Mouse (Mus musculus): ENCODE data around the gene Cldn7.

DNA sequence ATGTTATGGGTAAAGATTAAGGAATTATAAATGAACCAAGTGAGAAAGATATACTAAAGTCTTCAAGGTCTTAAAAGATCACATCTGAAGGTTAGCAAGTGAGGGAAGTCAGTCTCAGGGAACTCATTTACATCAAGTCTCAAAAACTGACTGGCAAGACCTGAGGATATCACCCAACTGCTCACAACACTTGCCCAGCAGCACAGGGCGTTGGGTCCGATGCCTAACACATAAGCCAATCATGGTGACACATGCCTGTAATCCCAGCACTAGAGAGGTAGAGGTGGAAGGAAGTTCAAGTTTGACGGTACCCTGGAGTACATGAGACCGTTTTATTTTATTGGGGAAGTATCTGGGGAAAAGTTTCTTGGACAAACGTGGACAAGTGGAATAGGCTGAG, 46.5 kb upstream of the Cldn7 start:
- TF ChIP-seq CTCF (IDR thresholded peaks at IDR 0.05; ENCODE audit: low read depth, low read length) = no peak
- no peak for TF ChIP-seq EP300 (IDR thresholded peaks at IDR 0.05; ENCODE audit: insufficient read depth, low read depth, low read length)
- TF ChIP-seq POLR2A (IDR thresholded peaks at IDR 0.05; ENCODE audit: insufficient read depth, low read length) = no peak

All from ES-Bruce4 (cell line).